Mouse (Mus musculus): Measurements from ENCODE around the gene Irf2bpl.

DNA sequence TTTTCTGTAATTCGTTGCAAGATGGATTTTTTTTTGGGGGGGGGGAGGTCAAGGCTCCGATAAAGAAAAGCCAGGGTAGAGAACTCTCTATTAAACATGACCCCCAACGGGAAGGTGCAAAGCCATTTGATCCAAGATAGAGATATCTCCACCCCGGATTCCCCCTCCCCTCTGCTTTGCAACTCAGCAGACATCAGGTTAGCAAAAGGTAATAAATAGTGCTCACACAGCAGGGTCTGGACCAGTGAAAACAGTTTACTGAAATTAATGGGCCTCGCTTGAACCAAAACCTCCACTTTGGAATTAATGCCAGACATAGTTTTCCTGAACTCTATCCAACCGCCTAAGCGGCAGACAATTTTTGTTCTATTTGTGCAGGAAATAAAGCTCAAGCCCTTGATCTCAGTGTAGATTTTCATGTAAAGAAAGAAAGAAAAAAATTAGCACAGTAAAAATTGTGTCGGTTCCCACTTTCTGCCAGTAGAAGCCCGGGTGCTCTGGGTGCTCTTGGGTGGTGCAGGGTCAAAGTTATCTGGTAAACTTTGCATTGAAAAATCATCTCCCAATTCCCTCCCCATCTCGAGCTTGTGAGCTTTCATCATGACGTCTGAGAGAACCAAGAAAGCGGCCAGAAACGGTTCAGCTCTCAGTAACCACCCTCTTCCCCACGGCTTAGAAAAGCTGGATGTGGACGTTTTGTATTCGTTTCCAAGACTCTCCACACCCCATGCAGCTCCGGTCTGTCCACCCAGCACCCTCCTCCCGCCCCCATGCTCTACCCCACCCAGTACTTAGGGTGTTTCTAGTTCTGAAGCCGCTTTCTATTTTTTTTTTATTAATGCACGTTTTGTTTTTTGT is 9.0 kb upstream of the Irf2bpl start:
- TF ChIP-seq HCFC1 (IDR thresholded peaks at IDR 0.05; ENCODE audit: low read depth, low read length) (no peak), MAX (IDR thresholded peaks at IDR 0.05; ENCODE audit: low read length) (no peak)

All from MEL (cell line).